Mouse (Mus musculus): ENCODE results near the gene Gm6899. TPM values are rescaled to one million over a fixed set of nuclear protein-coding genes. Genes with fewer than 3 reads are reported as not detected.
A peak's percentile ranks its signal among the peaks of the same experiment; 100 is the strongest.

Gm6899 gene
- not detected in 2 replicates for polyA plus RNA-seq (2016; fragmentation: Nextera tagmentation; extraction: Ambion mirVana)

DNA sequence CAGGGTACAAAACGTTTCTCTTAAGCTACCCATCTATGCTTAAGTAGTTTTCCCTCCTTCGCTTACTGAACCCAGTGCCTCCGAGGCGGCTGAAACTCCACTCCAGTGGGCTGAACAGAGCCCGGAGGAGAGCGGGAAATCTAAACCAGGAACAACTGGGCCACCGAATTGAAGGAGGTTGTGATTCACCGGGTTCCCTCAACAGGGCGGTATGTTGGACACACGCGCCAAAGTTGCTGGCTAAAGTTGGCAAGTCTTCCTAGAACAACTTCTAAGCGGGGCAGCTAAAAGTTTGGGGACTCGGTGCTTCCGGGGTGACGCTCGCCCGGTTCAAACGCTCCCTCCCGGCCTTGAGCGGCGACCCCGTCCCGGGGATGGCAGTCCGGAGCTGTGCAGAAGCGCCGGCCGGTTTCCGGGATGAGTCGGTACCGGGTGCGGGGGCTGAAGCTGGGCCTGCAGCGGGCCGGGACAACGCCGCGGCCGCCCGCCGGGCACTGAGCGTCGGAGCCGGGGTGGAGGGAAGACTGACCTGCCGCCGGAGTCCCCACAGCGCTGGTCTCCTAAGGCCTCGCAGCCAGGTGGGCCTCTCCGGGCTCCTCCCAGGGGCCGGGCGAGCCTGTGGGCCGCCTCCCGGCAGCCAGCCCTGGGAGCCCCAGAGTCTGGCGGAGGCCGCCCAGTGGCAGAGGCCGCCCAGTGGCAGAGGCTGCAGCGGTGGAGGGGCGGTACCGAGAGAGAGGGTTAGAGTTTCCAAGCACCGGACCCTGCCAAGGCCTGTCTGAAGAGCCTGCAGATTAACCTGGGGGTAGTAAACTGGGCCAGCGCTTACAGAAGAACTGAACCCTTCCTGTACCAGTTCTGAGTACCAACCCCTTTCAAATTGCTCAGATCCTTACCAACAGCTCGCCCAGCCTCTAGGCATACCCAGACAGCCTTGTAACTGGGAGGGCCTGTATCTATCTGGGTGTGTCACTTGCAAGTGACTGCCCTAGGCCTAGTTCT, at the start of gene Gm6899, which contains the start of gene Vrk2:
TSS of gene Gm6899 (plus strand) at position 181 of the 999 bp plus-strand sequence.
TSS of gene Vrk2 (minus strand) at position 939 of the 999 bp plus-strand sequence.
- Histone ChIP-seq H3K27me3 (ENCODE audit: insufficient read depth, poor library complexity, severe bottlenecking) (no peaks in the 10 kb centered on the region), H3K27ac (peak within 1 kb of the TSS; percentile 95), H3K4me1 (peaks cover 6% of the 10 kb centered on the region), H3K36me3 (no peaks in the 10 kb centered on the region), H3K4me3 (peak within 1 kb of the TSS; percentile 88), H3K9me3 (no peaks in the 10 kb centered on the region)
- WGBS: under 1% methylated on average over 54 of the region's 60 CpGs
- DNase-seq (ENCODE audit: low spot score): peak; percentile 94

GRCm38 (mm10) chr11:26551551-26551950, 41.5 kb upstream of the Gm6899 start:
- Histone ChIP-seq H3K27ac (no peak overlapping the region), H3K9me3 (no peaks in the 10 kb centered on the region), H3K4me3 (no peak overlapping the region), H3K36me3 (peaks cover 3% of the 10 kb centered on the region; the same call in 1 of the 2 replicates), H3K4me1 (no peaks in the 10 kb centered on the region), H3K27me3 (ENCODE audit: insufficient read depth, poor library complexity, severe bottlenecking) (no peaks in the 10 kb centered on the region)
- 76% methylated on average over 3 of the region's 3 CpGs for WGBS
- DNase-seq (ENCODE audit: low spot score): no peak

- no peaks in the 10 kb centered on the region for H3K4me1 ChIP-seq
- no peaks in the 10 kb centered on the region for H3K27me3 ChIP-seq (ENCODE audit: insufficient read depth, poor library complexity, severe bottlenecking)
- 87% methylated on average over 17 of the region's 17 CpGs for WGBS
- no peak overlapping the region for H3K27ac ChIP-seq
- no peak for DNase-seq (ENCODE audit: low spot score)
- H3K36me3 ChIP-seq: no peaks in the 10 kb centered on the region
- H3K9me3 ChIP-seq: no peaks in the 10 kb centered on the region
- H3K4me3 ChIP-seq: no peak overlapping the region
Observed at GRCm38 (mm10) chr11:26585409-26586366, 7.4 kb upstream of the Gm6899 start.

DNA sequence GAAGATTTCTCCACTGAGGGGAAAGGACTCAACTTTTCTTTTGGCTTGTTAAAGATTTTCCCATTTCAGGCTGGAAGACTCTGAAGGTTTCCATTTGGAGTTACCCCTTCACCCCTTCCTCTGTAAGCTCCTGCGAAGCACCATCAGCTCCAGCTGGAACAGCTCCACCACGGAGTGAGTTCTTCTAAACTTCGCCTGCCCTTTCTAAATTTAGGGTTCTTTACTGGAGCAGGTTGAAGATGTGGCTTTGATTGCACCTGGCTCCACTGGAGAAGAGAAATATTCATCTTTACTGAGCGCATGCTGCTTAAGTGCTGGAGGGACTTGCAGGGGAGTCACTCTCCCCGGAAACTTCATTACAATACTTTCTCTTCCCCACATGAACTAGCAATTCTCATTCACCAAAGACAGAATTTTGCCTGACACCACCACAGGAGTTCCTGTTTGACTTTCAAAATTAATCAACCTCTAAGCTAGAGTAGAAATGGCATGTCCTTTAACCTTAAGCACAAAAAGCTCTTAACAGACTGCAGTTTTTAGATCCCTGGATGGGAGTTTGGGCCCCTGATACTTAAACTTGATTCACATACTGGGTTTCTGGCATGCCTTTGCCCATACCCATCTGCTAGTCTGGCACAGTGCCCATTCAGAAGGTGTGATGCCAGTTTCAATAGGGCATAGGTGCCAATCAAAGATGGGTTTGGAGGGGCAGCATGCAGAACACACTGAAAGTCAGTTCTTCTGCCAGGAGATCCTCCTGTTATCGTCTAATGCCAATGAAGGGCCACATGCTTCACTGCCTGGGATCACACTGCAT, 6.5 kb upstream of the Gm6899 start:
- no peak overlapping the region for H3K4me3 ChIP-seq
- H3K27ac ChIP-seq: no peak overlapping the region
- WGBS: 78% methylated on average over 6 of the region's 6 CpGs

GRCm38 (mm10) chr11:26587184-26587524, 5.9 kb upstream of the Gm6899 start:
- no peak for DNase-seq (ENCODE audit: low spot score)
- H3K27me3 ChIP-seq (ENCODE audit: insufficient read depth, poor library complexity, severe bottlenecking): no peaks in the 10 kb centered on the region
- no peaks in the 10 kb centered on the region for H3K36me3 ChIP-seq
- H3K4me1 ChIP-seq: no peaks in the 10 kb centered on the region
- no peak overlapping the region for H3K4me3 ChIP-seq
- H3K9me3 ChIP-seq: no peaks in the 10 kb centered on the region
- no peak overlapping the region for H3K27ac ChIP-seq
- 96% methylated on average over 1 of the region's 1 CpGs for whole genome bisulfite sequencing

More for the DNA sequence above, 6.5 kb upstream of the Gm6899 start:
- H3K27me3 ChIP-seq (ENCODE audit: insufficient read depth, poor library complexity, severe bottlenecking): no peaks in the 10 kb centered on the region
- no peaks in the 10 kb centered on the region for H3K36me3 ChIP-seq
- H3K4me1 ChIP-seq: no peaks in the 10 kb centered on the region
- H3K9me3 ChIP-seq: no peaks in the 10 kb centered on the region
- DNase-seq (ENCODE audit: low spot score): no peak

DNA sequence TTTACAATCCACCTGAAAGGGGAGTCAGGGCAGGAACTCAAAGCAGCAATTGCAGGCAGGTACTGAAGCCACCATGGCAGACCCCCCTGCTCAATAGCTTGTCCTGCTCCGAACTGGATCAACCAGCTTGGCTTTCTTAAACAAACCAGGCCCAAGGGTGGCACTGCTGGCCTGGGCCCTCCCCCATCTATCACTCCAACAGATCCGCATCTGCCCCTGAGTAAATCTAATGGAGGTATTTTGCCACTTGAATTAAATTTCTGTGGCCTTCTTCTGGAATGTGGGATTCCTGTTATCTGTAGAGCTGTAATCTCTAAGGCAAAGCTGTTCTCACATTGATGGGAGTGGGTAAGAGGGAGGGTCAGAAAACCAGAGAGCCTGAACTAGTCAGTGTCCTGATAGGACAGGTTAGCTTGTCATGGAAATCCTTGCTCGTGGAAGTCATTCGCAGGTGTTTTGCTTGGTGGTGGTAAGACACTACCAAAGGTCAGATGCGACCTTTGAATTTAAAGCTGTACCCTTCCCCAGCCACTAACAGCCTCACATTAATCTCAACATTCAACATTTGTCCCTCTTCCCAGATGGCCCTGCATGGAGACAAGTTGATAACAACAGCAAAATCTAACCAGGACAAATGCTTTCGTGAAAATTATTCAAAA, 517 bp upstream of the Gm6899 start:
- Histone ChIP-seq H3K27ac (peak overlapping the region; percentile 95), H3K4me3 (peak overlapping the region; percentile 88), H3K27me3 (ENCODE audit: insufficient read depth, poor library complexity, severe bottlenecking) (no peaks in the 10 kb centered on the region), H3K36me3 (no peaks in the 10 kb centered on the region), H3K4me1 (peaks cover 6% of the 10 kb centered on the region), H3K9me3 (no peaks in the 10 kb centered on the region)
- no peak for DNase-seq (ENCODE audit: low spot score)
- 26% methylated on average over 6 of the region's 6 CpGs for WGBS

- Histone ChIP-seq H3K36me3 (no peaks in the 10 kb centered on the region), H3K27ac (no peak overlapping the region), H3K9me3 (no peaks in the 10 kb centered on the region), H3K4me3 (no peak overlapping the region), H3K27me3 (ENCODE audit: insufficient read depth, poor library complexity, severe bottlenecking) (no peaks in the 10 kb centered on the region), H3K4me1 (peaks cover 6% of the 10 kb centered on the region)
- 82% methylated on average over 1 of the region's 1 CpGs for WGBS
- DNase-seq (ENCODE audit: low spot score): no peak
Observed at GRCm38 (mm10) chr11:26594487-26594886, 1.4 kb downstream of the Gm6899 start.

DNA sequence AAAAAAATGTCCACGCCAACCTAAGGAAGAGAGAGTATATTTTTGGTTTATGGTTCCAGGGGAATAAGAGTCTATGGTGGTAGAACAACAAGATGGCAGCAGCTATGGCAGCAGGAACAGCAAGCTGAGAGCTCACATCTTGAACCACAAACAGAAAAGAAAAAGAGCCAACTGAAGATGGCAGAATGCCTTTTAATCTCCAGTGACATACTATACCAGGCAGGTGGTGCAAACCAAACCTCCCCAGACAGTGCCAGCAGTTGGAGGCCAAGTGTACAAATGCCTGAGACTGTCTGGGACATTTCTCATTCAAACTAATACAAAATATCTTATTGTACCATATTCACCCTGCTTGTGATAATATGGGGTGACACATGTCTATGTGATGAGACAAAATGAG, 3.1 kb downstream of the Gm6899 start:
- Histone ChIP-seq H3K4me1 (peaks cover 6% of the 10 kb centered on the region), H3K9me3 (no peaks in the 10 kb centered on the region), H3K36me3 (no peaks in the 10 kb centered on the region), H3K4me3 (no peak overlapping the region), H3K27me3 (ENCODE audit: insufficient read depth, poor library complexity, severe bottlenecking) (no peaks in the 10 kb centered on the region), H3K27ac (no peak overlapping the region)
- 86% methylated on average over 1 of the region's 1 CpGs for WGBS
- no peak for DNase-seq (ENCODE audit: low spot score)

DNA sequence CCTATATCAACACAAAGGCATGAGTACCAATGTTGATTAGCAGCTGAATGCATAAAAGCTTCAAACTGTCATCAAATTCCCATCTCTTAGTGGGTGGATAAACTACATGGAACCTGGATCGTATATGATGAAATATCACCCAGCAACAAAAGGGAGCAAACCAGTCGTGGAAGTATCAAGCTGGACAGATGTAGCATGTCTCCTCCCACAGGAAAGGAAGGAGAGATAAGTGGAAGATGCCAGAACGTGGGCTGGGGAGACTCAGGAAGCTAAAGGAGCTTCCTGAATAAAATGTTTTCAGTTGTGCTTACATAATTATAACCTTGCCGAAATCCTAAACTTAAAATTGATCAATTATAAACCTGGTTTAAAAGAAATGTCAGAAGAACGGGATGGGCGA, 4.1 kb downstream of the Gm6899 start:
- Histone ChIP-seq H3K4me1 (peaks cover 6% of the 10 kb centered on the region), H3K9me3 (no peaks in the 10 kb centered on the region), H3K27me3 (ENCODE audit: insufficient read depth, poor library complexity, severe bottlenecking) (no peaks in the 10 kb centered on the region), H3K27ac (no peak overlapping the region), H3K36me3 (no peaks in the 10 kb centered on the region), H3K4me3 (no peak overlapping the region)
- 62% methylated on average over 6 of the region's 6 CpGs for WGBS
- DNase-seq (ENCODE audit: low spot score): no peak

DNA sequence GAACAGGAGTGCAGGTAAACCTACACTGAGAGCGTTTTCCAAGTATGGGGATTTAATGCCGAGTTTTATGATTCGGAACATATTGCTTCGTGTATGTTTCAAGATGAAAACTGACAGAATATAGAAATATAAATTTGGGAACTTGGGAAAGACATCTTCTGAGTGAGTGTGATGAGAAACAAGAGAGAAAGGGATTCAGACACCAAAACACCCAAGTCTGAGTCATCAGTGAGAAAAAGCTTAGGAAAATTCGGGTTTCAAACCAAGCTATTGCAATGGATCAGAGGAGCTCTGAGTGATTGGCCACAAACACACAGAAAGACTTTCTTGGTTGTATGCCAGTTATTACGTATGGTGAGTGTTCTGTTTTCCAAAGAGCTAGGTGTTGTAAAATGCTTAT, 4.7 kb downstream of the Gm6899 start:
- Histone ChIP-seq H3K27me3 (ENCODE audit: insufficient read depth, poor library complexity, severe bottlenecking) (no peaks in the 10 kb centered on the region), H3K27ac (no peak overlapping the region), H3K4me3 (no peak overlapping the region), H3K36me3 (no peaks in the 10 kb centered on the region), H3K4me1 (peaks cover under 1% of the 10 kb centered on the region), H3K9me3 (no peaks in the 10 kb centered on the region)
- WGBS: 83% methylated on average over 6 of the region's 6 CpGs
- DNase-seq (ENCODE audit: low spot score): no peak

GRCm38 (mm10) chr11:26598876-26599275, 5.8 kb downstream of the Gm6899 start:
- Histone ChIP-seq H3K4me1 (no peaks in the 10 kb centered on the region), H3K27ac (no peak overlapping the region), H3K27me3 (ENCODE audit: insufficient read depth, poor library complexity, severe bottlenecking) (no peaks in the 10 kb centered on the region), H3K4me3 (no peak overlapping the region), H3K9me3 (no peaks in the 10 kb centered on the region), H3K36me3 (no peaks in the 10 kb centered on the region)
- 50% methylated on average over 1 of the region's 1 CpGs for WGBS
- no peak for DNase-seq (ENCODE audit: low spot score)

- Histone ChIP-seq H3K27ac (no peak overlapping the region), H3K36me3 (no peaks in the 10 kb centered on the region), H3K9me3 (no peaks in the 10 kb centered on the region), H3K4me1 (no peaks in the 10 kb centered on the region), H3K4me3 (no peak overlapping the region), H3K27me3 (ENCODE audit: insufficient read depth, poor library complexity, severe bottlenecking) (no peaks in the 10 kb centered on the region)
- DNase-seq (ENCODE audit: low spot score): no peak
- 82% methylated on average over 4 of the region's 4 CpGs for WGBS
Observed at GRCm38 (mm10) chr11:26600692-26601091, 7.7 kb downstream of the Gm6899 start.
